Mouse (Mus musculus) bone marrow, adult 2 months (tissue): ENCODE results near the gene Ccdc93.

Experiments
- CTCF ChIP-seq: fragments of 200-500 bp; IDR thresholded peaks from 2 replicates; pipeline ENCODE4 v1.5.1; 2011; ENCODE audit warnings: low read length, control low read depth; ENCODE audit not compliant: control insufficient read depth, insufficient read depth
- POLR2A ChIP-seq: fragments of 200-500 bp; IDR thresholded peaks from 2 replicates; pipeline ENCODE4 v1.6.1; 2011; ENCODE audit warnings: low read depth, mild to moderate bottlenecking, control low read depth, low read length, borderline replicate concordance; ENCODE audit not compliant: control insufficient read depth

GRCm38 (mm10) chr1:121510420-121511140 is 79.7 kb downstream of the Ccdc93 start:
- TF ChIP-seq CTCF: no peak
- TF ChIP-seq POLR2A: no peak
